Mouse (Mus musculus) midbrain, embryonic 12.5 days (tissue): ENCODE measurements around the gene Arf1. TPM values are rescaled to one million over a fixed set of nuclear protein-coding genes. Genes with fewer than 3 reads are reported as not detected.

ENCODE experiments used
- ATAC-seq: fragments of 200-750 bp; cut with Nextera tagmentation; 2 replicates; pipeline ENCODE4 v1.8.0; 2017; ENCODE audit warnings: low read depth, moderate TSS enrichment, moderate library complexity; ENCODE audit not compliant: low FRiP score
- H3K27ac ChIP-seq: fragments of 300-500 bp; sonication (generic); replicated peaks from 2 replicates; pipeline ENCODE4 v1.5.1; 2016; ENCODE audit warnings: mild to moderate bottlenecking
- H3K27me3 ChIP-seq: fragments of 300-500 bp; sonication (generic); 2 replicates; pipeline ENCODE4 v1.6.1; 2016; ENCODE audit warnings: mild to moderate bottlenecking
- H3K36me3 ChIP-seq: fragments of 300-500 bp; sonication (generic); 2 replicates; pipeline ENCODE4 v1.6.1; 2016
- H3K4me1 ChIP-seq: fragments of 300-500 bp; sonication (generic); 2 replicates; pipeline ENCODE4 v1.6.1; 2016
- H3K4me2 ChIP-seq: fragments of 300-500 bp; sonication (generic); replicated peaks from 2 replicates; pipeline ENCODE4 v1.6.1; 2016; ENCODE audit warnings: mild to moderate bottlenecking, moderate library complexity
- H3K4me3 ChIP-seq: fragments of 300-500 bp; sonication (generic); 2 replicates; pipeline ENCODE4 v1.5.1; 2016; ENCODE audit warnings: mild to moderate bottlenecking
- H3K9ac ChIP-seq: fragments of 300-500 bp; sonication (generic); replicated peaks from 2 replicates; pipeline ENCODE4 v1.6.1; 2016; ENCODE audit warnings: mild to moderate bottlenecking, moderate library complexity
- H3K9me3 ChIP-seq: fragments of 300-500 bp; sonication (generic); 2 replicates; pipeline ENCODE4 v1.6.1; 2016; ENCODE audit warnings: mild to moderate bottlenecking
- WGBS: fragments of 180-500 bp; shearing (Covaris S2); methylation state at CpG from one replicate; pipeline ENCODE4 v1.1.7; 2016; 5-methylcytosine and 5-hydroxymethylcytosine counted together
- polyA plus RNA-seq: library from polyadenylated mRNA; unstranded; fragments of >200 nt; fragmentation: Nextera tagmentation; extraction: Ambion mirVana; gene quantifications from 2 replicates; pipeline ENCODE4 v1.2.1, GENCODE M21; 2016

Gene Arf1
- polyA plus RNA-seq, 1 experiment from 2014 or later = 564 TPM

DNA sequence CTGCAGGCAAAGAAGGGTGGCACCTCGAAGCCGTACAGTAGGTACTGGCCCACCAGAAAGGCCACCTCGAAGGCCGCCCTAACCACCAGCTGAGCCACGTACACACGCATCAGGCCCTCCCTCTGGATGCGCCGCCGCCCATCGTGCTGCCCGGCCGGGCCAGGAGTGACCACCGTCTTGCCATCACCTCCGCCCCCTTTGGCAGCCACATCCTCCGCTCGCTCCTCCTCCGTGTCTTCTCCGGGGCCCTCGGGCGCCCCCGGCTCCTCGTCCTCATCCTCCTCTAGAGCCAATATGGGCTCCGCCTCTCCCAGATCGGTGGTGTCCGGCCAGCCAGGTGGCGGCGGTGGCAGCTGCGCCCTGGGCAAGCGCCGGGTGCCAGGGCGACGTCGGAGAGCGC lies 51.1 kb downstream of the Arf1 start:
- Histone ChIP-seq H3K27ac (no peak overlapping the region), H3K9me3 (no peaks in the 10 kb centered on the region), H3K4me2 (no peak overlapping the region), H3K9ac (no peak overlapping the region), H3K4me3 (no peak overlapping the region), H3K4me1 (no peaks in the 10 kb centered on the region), H3K36me3 (no peaks in the 10 kb centered on the region), H3K27me3 (peaks cover 76% of the 10 kb centered on the region)
- no peak for ATAC-seq
- 11% methylated on average over 34 of the region's 34 CpGs for WGBS

GRCm38 (mm10) chr11:59176475-59176874 lies 51.6 kb downstream of the Arf1 start:
- peaks cover 76% of the 10 kb centered on the region for H3K27me3 ChIP-seq
- no peak overlapping the region; the same call in 1 of the 2 replicates for H3K4me2 ChIP-seq

DNA sequence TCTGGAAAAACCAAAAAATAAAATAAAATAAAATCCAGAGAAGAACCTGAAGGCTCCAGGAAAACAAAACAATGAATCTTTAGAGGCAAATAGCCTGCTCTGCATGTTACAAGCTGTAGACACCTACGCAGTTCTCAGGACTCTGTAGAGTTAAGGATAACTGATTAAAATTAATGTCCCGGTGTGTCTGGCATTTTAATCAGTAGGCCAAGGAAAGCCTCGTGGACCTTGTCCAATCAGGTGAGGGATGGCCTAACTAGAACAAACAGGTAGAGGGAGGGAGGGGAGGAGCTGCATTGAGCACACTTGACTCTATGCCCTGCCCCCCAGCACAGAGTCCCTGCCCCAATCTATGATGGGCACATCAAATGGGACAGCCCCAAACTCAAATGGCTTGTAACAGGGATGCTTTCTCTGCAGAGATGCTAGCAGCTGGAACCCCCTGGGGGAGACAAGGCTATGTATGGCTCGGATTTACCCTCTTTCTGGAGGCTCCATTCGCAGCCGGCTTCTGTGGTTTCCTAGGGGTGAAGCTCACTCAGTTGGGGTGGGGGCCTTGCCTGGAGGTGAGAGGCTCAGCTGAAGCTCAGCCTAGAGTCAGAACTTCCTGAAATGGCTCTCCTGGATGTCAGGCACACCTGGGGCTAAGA lies 53.8 kb downstream of the Arf1 start:
- WGBS = 56% methylated on average over 6 of the region's 6 CpGs
- no peak for ATAC-seq

More at GRCm38 (mm10) chr11:59176475-59176874, 51.6 kb downstream of the Arf1 start:
- H3K36me3 ChIP-seq = no peaks in the 10 kb centered on the region
- ATAC-seq = no peak
- no peaks in the 10 kb centered on the region for H3K4me1 ChIP-seq
- no peak overlapping the region for H3K9ac ChIP-seq
- peak overlapping the region; percentile 12; the same call in 1 of the 2 replicates for H3K4me3 ChIP-seq
- 3% methylated on average over 46 of the region's 48 CpGs for WGBS
- no peak overlapping the region for H3K27ac ChIP-seq
- no peaks in the 10 kb centered on the region for H3K9me3 ChIP-seq

GRCm38 (mm10) chr11:59170549-59170948 lies 57.5 kb downstream of the Arf1 start:
- H3K27me3 ChIP-seq = peaks cover 32% of the 10 kb centered on the region
- H3K4me2 ChIP-seq = no peak overlapping the region
- 72% methylated on average over 4 of the region's 4 CpGs for WGBS

More for the DNA sequence above, 53.8 kb downstream of the Arf1 start:
- Histone ChIP-seq H3K36me3 (no peaks in the 10 kb centered on the region), H3K9ac (no peak overlapping the region), H3K27me3 (peaks cover 66% of the 10 kb centered on the region), H3K9me3 (no peaks in the 10 kb centered on the region), H3K27ac (no peak overlapping the region), H3K4me1 (no peaks in the 10 kb centered on the region), H3K4me2 (no peak overlapping the region), H3K4me3 (no peak overlapping the region)

GRCm38 (mm10) chr11:59169807-59170206 lies 58.3 kb downstream of the Arf1 start:
- Histone ChIP-seq H3K4me2 (no peak overlapping the region), H3K9me3 (no peaks in the 10 kb centered on the region), H3K9ac (no peak overlapping the region), H3K27me3 (peaks cover 25% of the 10 kb centered on the region), H3K27ac (no peak overlapping the region), H3K4me1 (no peaks in the 10 kb centered on the region), H3K4me3 (no peak overlapping the region), H3K36me3 (no peaks in the 10 kb centered on the region)
- ATAC-seq = no peak
- WGBS = 85% methylated on average over 3 of the region's 3 CpGs

More at GRCm38 (mm10) chr11:59170549-59170948, 57.5 kb downstream of the Arf1 start:
- Histone ChIP-seq H3K36me3 (no peaks in the 10 kb centered on the region), H3K9ac (no peak overlapping the region), H3K9me3 (no peaks in the 10 kb centered on the region), H3K27ac (no peak overlapping the region), H3K4me3 (no peak overlapping the region), H3K4me1 (no peaks in the 10 kb centered on the region)
- no peak for ATAC-seq

- Histone ChIP-seq H3K36me3 (no peaks in the 10 kb centered on the region), H3K4me2 (no peak overlapping the region), H3K27ac (no peak overlapping the region), H3K9me3 (no peaks in the 10 kb centered on the region), H3K27me3 (0 out of 2 replicates have a peak, but pooled peaks cover 3% of the 10 kb centered on the region), H3K9ac (no peak overlapping the region), H3K4me3 (no peak overlapping the region), H3K4me1 (peaks cover 10% of the 10 kb centered on the region)
- 56% methylated on average over 2 of the region's 2 CpGs for WGBS
- ATAC-seq = no peak
Measured at GRCm38 (mm10) chr11:59165616-59166241, 62.3 kb downstream of the Arf1 start.

DNA sequence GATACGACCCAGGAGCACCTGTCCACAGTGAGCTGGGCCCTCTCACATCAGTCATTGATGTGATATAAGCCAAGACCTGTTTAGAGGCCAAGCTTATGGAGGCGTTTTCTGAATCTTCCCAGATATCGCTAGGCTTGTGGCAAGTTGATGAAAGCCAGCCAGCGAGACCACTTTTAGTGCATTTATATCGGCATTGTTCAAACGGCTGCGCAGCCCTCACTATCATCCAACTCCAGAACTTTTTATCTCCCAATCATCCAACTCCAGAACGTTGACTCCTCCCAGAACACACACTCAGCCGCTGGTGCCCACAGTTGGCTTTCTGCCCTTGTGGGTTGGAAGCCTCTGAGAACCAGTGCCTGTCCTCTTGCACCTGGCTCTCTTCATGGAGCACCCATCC lies 63.7 kb downstream of the Arf1 start:
- no peak overlapping the region for H3K9ac ChIP-seq
- H3K27ac ChIP-seq = no peak overlapping the region
- H3K4me1 ChIP-seq = peaks cover 10% of the 10 kb centered on the region
- WGBS = 90% methylated on average over 9 of the region's 9 CpGs
- H3K9me3 ChIP-seq = no peaks in the 10 kb centered on the region
- peak overlapping the region; percentile 84 for H3K4me3 ChIP-seq
- ATAC-seq = no peak
- H3K4me2 ChIP-seq = peak overlapping the region; percentile 54
- H3K27me3 ChIP-seq = 0 out of 2 replicates have a peak, but pooled peaks cover 3% of the 10 kb centered on the region
- H3K36me3 ChIP-seq = no peaks in the 10 kb centered on the region

DNA sequence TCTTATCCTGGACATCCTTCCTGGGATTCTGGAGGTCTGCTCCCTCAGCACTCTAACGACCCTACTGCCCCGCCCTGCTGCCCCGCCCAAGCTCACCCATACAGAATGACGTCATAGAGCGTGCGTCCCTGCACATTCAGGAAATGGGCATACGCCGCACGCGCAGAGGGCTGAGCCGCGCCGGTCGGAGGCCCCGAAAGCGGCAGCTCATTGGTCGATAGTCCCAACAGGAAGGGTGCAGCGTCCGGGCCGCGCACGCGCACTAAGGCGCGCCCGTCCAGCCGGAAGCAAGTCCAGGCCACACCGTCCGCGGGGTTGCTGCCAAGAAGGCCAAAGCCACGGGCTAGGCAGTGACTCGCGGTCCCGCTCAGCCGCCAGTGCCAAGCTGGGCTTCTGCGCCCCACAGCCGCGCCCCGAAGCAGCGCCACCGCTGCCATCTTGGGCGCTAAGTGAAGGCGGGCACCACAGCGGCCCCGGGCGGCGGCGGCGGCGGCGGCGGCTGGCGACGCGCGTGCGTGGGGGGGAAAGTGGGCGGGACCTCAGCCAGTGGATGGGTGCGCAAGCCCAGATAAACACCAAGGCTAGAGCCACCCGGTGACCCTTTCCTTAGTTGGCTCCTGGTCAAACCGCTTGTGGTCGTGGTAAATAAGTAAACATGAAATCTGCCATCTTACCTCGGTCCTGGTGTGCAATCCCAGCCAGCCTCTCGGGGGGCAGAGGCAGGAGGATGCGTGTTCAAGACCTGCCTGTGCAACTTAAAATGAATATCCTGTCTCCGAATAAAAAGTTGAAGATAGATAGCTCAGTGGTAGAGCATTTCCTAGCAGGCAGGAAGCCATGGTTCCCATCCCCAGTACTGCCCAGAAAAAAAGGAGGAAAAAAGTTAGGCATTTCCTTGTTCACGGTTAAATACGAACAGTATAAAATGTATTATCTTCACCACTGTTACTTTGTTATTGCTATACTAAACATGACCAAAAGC lies 64.5 kb downstream of the Arf1 start, which contains the start of gene Iba57:
TSS of gene Iba57 (minus strand) at position 485 of the 982 bp plus-strand sequence.
- Histone ChIP-seq H3K4me3 (peak within 1 kb of the TSS; percentile 84), H3K9ac (peak within 1 kb of the TSS; percentile 92), H3K9me3 (no peaks in the 10 kb centered on the region), H3K27me3 (0 out of 2 replicates have a peak, but pooled peaks cover 3% of the 10 kb centered on the region), H3K4me2 (peak within 1 kb of the TSS; percentile 54), H3K27ac (peak within 1 kb of the TSS; percentile 99), H3K36me3 (peaks cover 2% of the 10 kb centered on the region; the same call in 1 of the 2 replicates), H3K4me1 (peaks cover 10% of the 10 kb centered on the region)
- 3% methylated on average over 68 of the region's 68 CpGs for WGBS
- peak; percentile 98 for ATAC-seq

- H3K36me3 ChIP-seq = peaks cover 11% of the 10 kb centered on the region
- ATAC-seq = no peak
- peak overlapping the region; percentile 54 for H3K4me2 ChIP-seq
- H3K4me3 ChIP-seq = peak overlapping the region; percentile 84
- WGBS = 65% methylated on average over 9 of the region's 9 CpGs
- peak overlapping the region; percentile 99 for H3K27ac ChIP-seq
- 0 out of 2 replicates have a peak, but pooled peaks cover 3% of the 10 kb centered on the region for H3K27me3 ChIP-seq
- no peaks in the 10 kb centered on the region for H3K9me3 ChIP-seq
- peak overlapping the region; percentile 92 for H3K9ac ChIP-seq
- H3K4me1 ChIP-seq = peaks cover 10% of the 10 kb centered on the region
Measured at GRCm38 (mm10) chr11:59162443-59163254, 65.4 kb downstream of the Arf1 start.
